In genomic region chr13:114964233-114964632, GRCm38 (mm10) we compare ENCODE assay signal across 8 mouse cellular contexts. TPM values are rescaled to one million over a fixed set of nuclear protein-coding genes. Genes with fewer than 3 reads are reported as not detected.
DNase-seq lines count a peak whose midpoint lies in the region; ATAC-seq and TF ChIP-seq lines count a peak whose summit lies in the region.

No protein-coding gene starts in this region.

- DNase-seq in WW6 (ENCODE audit: low read depth, low spot score) = peak; percentile 46
- peak; percentile 84 to 91 for DNase-seq in cerebellum, postnatal 36 days
- peak; percentile 56 to 57 for DNase-seq in gastrocnemius, adult 8-10 months (ENCODE audit: low spot score in 2 of 2)
- DNase-seq in hindbrain, postnatal 0 days (ENCODE audit: low spot score) = peak; percentile 89
- peak; percentile 63 for DNase-seq in left cerebral cortex, adult 11 months (ENCODE audit: low spot score)
- peak; percentile 79 to 85 for DNase-seq in lung, postnatal 4 days
- peak; percentile 91 to 94 for DNase-seq in right cerebral cortex, adult 2 months (ENCODE audit: low spot score in 2 of 2)
- peak; percentile 78 for DNase-seq in urinary bladder, postnatal 14 days (ENCODE audit: low spot score)

- H3K36me3 ChIP-seq in hindbrain, postnatal 0 days (ENCODE audit: insufficient read depth, low read length) = no peaks in the 10 kb centered on the region

- peak; percentile 98 for TF ChIP-seq CTCF in hindbrain, postnatal 0 days (IDR thresholded peaks at IDR 0.05; ENCODE audit: low read depth)

- 26% methylated on average over 2 of the region's 2 CpGs for WGBS in hindbrain, postnatal 0 days

- no peak overlapping the region for H3K27ac ChIP-seq in hindbrain, postnatal 0 days

- no peak overlapping the region for H3K9ac ChIP-seq in hindbrain, postnatal 0 days (replicated peaks; ENCODE audit: low read length)

- no peaks in the 10 kb centered on the region for H3K4me1 ChIP-seq in hindbrain, postnatal 0 days (ENCODE audit: insufficient read depth, low read length)

- no peaks in the 10 kb centered on the region for H3K9me3 ChIP-seq in hindbrain, postnatal 0 days (ENCODE audit: low read length)

- H3K27me3 ChIP-seq in hindbrain, postnatal 0 days (ENCODE audit: insufficient read depth, low read length) = no peaks in the 10 kb centered on the region

- H3K4me2 ChIP-seq in hindbrain, postnatal 0 days (ENCODE audit: low read depth, low read length) = no peak overlapping the region

- H3K4me3 ChIP-seq in hindbrain, postnatal 0 days (ENCODE audit: low read length) = no peak overlapping the region

- peak; percentile 92 for ATAC-seq in hindbrain, postnatal 0 days

RNA-seq across cellular contexts. Expression of gene Itga2, which starts 32.3 kb away (rescaled TPM):
- under 1 TPM; 0.17 to 0.97 (median 0.26) TPM for total RNA-seq in gastrocnemius, adult 8-10 months (2022)
- 1.9 and 3.6 TPM in 2 replicates for total RNA-seq in hindbrain, postnatal 0 days (2014; rRNA removed)
- polyA plus RNA-seq in hindbrain, postnatal 0 days (2015; fragmentation: Nextera tagmentation; extraction: Ambion mirVana) = 1.3 and 1.4 TPM in 2 replicates
